Mouse (Mus musculus) forelimb bud, embryonic 11.5 days (tissue): ENCODE results near the gene Uba5.

Experiments used
- DNase-seq: peaks from one replicate; pipeline ENCODE4 v3.0.0-alpha.2; 2012; ENCODE audit warnings: low read depth, low spot score

The Uba5 gene

DNA sequence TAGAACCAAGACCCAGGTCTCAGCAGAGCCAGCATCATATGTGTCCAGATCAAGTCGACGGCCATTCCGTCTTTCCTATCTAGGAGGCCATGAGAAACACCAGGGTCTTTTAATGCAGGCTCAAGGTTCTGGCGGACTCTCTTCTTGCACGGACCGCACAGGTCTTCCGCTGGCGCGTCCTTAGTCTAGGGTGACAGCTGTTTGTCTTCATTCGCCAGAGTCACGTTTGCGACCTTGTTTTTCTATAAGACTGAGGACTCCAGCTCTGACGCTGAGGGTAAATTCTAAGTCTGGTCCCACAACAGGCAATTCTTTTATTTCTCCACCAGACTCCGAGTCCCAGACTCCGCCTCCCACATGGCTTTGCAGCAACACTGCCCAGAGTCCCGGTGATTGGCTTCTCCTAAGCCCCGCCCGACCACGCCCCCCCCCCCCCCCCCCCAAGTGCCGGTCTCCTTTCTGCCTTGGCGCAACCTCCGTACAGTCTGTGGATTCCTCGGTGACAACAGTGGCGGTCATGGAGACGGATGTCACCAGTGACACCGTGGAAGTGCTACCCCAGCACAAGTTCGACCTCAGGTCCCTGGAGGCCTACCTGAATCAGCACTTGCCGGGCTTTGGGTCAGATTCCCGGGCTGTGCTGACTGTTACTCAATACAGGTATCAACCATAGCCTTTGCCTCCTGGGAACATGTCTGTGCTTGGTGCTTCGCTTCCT is 469 bp upstream of the Uba5 start, which contains the start of gene Acad11:
Acad11 (plus strand) TSS at position 134 of the 718 bp plus-strand sequence.
- peak; percentile 91 for DNase-seq

DNA sequence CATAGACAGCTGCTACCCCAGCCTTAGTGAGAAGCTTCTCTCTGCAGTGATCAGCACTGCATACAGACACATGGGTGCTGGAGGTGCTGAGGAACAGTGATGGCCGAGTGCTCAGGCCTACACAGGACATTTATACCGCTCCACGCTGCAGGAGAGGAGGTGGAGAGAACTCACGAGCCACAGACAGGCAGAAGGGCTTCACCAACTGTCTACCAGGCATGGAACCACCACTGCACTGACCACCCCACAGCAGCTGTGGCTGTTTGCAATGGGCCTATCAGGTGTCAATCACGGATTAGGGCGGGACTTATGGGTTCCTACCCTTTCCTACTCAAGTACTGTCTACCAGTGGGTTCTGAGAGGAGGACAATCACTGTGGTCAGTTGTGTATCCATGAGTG is 11.9 kb downstream of the Uba5 start:
- DNase-seq: no peak

DNA sequence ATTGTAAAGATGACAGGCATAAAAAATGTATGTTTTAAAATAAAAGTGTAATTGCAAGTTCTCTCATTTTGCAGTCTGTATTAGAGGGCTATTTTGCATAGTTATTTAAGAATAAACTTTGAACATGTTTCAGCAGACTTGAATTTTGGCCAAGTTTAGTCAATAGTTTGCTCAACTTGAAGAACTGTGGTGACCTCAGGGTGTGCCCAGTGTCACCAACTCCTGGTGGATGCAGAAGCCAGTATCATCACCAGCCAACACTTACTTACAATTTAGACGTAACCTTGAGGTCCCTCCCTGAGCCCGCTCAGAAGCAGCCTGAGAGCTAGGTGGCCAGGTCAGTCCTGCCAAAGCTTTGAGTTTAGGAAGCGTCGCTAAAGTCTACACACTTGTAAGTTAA is 19.3 kb downstream of the Uba5 start:
- no peak for DNase-seq

DNA sequence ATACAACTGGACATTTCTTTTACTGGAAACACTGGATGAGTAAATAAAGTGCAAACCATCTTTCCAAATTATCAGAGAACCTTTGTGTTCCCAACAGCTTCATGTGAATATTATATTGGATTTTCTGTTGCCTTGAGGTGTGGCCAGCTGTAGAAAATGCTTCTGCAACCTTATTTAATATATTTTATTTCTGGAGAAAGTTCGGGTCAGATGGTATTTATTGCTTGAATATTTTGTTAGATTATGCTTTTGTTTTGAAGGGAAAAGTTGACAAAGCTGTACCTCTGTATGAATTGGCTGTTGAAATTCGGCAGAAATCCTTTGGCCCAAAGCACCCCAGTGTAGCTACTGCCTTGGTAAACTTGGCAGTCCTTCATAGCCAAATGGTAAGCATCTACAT is 22.6 kb downstream of the Uba5 start, which contains the start of gene Gm28305:
Gm28305 (plus strand) TSS at position 301 of the 400 bp plus-strand sequence.
- DNase-seq: no peak

DNA sequence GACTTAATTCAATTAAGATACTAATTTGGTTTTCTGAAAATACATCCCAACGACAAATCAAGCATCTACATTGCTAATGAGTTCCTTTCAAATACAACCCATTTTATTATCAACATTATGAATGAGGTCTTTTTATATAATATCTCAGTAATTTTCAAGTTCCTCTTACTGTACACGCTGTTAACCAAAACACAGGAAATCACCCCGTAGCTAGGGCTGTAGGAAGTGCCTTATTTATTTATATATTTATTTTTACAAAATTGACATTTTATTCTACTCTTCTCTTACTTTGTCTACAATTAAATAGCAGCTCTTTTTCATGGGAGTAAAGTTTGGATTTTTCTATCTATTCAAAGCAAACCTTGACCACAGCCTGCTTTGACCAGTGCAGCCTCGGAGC is 23.2 kb downstream of the Uba5 start:
- DNase-seq: no peak

DNA sequence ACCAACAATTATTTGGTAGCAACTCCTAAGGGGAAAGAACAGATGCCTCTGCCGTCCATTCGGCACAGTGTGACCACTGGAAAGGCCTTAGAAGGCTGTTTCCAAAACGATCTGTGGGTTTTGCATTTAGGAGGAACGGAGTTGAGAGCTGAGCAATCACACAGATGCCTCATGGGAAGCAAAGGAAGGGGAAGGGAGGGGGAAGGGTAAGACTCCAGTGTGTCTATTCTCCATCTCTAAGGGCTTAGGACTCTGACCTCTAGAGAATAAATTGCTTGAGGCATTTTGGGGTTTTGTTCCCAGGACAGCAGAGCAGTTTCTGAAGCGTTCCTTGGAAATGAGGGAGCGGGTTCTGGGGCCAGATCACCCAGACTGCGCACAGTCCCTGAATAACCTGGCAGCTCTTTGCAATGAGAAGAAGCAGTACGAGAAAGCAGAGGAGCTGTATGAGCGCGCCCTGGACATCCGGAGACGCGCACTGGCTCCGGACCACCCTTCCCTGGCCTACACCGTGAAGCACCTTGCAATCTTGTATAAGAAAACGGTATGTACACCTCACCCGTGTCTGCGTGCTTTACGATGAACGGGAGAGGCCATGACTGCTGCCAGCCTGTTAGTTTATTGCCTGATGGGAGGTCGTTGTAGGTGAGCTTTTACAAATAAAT is 23.8 kb downstream of the Uba5 start:
- DNase-seq: no peak

DNA sequence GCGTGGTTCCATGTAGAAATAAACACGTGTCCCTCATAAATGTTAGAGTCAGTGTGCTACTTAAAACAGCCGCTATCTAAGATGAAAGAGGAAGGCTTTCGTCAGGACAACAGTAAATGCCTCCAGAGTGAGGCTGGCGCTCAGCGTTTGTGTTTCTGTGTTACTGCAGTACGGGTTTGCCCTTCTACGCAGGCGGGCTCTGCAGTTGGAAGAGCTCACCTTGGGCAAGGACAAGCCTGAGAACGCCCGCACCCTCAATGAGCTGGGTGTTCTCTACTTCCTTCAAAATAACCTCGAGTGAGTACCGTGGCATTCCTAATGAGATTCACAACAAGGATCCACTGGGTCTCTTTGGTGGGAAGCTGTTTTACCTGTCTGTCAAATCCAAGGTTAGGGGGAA is 24.7 kb downstream of the Uba5 start:
- no peak for DNase-seq

DNA sequence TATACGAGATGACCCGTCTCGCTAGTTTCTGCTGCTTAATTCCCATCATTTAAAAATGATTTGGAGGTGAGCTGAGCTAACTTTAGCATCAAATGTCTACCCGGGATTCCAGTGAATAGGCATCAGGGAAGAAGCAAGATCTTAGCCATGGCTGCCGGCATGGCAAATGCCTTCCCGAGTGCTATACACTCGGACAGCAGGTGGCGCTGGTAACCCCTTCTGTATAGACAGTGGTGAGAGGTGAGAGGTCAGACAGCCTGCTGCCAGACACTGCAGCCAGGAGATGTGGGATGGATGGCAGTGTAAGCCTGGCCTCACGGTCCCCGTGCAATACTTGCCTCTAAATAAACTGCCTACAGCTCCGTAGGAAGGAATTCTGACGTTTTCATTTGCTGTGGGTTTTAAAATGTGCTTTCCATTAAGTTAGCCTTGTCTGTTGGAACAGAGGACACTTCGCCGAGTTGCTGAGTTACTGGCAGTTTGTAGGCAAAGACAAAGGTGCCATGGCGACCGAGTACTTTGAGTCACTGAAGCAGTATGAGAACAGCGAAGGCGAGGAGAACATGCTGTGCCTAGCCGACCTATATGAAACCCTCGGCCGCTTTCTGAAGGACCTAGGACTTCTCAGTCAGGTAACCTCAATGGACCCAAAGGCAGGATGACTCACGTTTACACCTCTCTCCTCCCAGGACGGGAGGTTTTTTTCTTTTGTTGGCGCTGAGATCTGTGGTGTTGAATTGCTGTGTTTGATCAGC is 27.5 kb downstream of the Uba5 start:
- peak; percentile 75 for DNase-seq

DNA sequence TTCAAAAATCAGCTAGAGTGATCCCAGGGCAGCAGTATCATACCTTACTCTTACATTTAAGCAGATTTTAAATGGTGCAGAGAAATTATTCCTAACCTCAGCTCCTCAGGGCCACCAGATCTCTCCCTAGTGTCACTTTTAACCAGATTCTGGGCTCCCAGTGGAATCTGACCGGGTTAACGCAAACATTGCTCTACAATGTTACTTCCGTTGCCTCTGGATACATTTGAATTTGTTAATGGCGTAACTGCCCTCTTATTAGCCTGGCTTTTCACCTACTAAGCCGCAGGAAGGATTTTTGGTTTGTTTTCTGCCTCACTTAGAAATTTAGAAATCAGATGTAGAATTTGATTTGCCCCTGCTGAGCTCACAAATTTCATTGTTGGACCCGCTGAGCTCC is 28.2 kb downstream of the Uba5 start:
- DNase-seq: no peak

DNA sequence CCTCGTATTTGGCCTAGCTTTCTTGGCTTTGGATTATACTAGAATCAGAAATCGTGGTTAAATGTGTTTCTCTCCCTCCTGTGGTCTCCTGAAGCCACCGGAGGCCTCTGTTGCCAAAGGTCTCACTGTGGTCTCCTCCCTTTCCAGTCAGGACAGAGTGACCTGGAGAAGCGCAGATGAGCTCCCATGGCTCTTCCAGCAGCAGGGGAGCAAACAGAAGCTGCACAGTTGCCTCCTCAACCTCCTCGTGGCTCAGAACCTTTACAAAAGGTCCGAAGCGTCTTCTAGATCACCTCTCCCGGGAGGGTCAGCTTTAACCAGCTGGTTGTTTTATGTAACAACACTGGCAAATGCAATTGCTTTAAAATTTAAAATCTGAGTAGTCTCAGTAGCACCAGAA is 28.7 kb downstream of the Uba5 start:
- DNase-seq: no peak

DNA sequence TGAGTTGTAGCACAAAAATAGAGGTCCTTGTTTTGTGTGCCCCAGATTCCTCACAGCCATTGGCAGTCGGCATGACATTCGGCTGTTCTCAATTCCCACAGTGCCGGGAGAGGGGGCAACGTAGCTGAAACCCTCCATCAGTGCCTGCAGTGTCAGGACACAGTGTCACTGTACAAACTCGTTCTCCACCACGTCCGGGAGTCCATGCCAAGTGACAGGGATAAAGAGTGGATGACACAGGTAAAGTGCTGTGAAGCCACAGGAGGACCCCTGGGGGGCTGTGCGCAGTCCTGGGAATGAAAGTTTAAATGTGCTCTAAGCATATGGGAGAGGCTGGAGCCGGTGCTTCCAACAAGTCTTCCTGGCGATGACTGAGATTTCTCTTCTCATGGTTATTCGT is 33.1 kb downstream of the Uba5 start:
- no peak for DNase-seq

DNA sequence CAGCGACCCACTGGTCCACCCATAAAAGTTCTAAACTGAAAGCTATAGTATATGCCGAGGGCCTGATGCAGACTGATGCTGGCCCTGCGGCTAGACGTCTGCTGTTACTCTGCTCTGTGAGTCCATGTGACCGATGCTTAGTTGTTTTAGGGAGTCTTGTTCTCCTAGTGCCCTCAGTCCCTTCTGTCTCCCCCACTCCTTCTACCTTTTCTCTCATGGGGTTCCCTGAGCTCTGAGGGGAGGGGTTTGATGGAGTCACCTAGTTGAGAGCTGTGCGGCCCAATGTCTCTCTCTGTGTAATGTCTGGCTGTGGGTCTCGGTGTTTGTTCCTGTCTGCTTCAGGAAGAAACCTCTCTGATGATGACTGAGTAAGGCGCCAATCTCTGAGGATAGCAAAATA is 35.7 kb downstream of the Uba5 start:
- DNase-seq: no peak

DNA sequence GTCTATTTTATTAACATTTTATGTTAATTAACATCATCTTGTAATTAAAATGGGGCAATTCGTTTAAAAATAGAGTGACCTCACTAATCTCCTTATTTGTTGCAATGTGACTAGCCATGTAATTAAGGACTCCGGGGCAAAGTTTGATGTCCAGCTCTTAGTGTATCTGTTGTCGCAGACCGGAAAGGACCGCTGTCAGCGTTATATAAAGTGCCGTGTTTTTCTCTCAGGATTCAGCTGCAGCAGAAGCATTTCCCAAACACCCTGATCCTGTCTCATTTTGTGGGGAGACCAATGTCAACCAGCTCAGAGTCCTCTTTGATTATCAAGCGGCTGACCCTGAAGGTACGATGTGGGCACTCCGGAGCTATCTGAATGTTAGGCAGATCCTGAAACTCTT is 41.9 kb downstream of the Uba5 start:
- DNase-seq: no peak

DNA sequence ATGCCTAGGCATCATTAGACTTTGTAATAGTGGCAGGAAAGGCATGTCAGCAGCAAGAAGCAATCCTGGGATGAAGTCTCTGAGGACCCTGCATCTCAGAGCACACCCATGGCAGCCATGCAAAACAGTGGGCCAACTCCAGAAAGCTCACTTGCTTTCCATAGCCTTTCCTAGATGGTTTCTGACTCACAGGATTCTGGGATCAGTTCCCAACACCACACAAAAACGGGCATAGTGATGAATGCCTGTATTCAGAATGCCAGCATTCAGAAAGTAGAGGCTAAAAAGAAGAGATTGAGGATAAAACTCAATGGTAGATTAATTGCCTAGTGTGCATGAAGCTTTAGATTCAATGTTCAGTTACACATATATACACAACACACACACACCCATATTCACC is 48.4 kb downstream of the Uba5 start:
- no peak for DNase-seq

DNA sequence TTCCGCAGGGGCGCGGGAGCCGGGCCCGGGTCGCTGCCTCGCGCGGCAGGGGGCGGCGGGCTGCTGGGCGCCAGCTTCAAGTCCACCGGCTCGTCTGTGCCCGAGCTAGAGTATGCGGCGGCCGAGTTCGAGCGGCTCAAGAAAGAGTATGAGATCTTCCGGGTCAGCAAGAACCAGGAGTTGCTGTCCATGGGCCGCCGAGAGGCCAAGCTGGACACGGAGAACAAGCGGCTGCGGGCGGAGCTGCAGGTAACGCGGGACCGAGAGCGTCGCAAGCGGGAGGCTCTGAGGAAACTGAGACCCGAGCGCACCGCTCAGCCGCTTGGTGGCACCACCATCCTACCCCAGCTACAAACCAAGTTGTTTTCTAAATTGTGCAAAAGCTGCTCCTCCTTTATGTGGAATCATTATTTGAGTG is 60.0 kb downstream of the Uba5 start:
- peak; percentile 82 for DNase-seq

DNA sequence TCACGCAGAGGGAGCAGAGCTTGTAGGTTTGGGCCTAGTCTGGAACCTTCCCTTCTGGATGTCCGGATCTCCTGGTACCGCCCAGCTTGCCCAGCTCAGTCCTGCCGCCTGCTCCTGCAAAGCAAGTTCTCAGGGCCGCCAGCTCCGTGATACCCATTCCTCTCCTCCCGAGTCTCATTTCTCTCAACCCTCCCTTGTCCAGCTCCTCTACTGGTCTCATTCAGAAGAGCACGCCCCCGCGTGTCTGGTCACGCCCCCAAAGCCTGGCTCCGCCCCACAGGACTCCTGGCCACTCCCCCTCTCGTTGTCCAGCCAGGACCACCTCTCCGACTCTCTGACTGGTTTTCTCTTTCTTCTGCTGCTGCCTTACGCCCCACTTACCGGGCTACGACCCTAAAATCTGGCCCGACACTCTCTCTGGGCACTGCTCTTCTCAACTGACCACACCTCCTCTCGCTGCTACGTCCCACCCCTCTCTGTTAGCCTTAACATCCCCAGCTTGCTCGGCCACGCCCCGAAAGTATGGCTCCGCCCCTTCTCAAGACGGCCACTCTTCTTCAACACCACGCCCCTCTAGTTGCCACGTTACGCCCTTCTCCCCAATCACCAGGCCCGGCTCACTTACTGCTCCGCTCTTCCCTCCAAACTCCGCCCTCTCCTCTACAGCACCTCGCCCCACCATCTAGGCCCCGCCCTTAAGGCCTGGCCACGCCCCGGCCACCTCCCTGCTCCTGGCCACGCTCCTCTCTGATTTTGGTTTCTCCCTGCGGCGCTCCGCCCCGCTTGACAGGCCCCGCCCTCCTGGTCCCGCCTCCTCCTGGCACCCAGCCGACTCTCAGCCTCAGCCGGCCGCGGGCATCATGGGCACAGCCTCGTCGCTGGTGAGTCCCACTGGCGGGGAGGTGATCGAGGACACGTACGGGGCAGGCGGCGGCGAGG is 60.7 kb downstream of the Uba5 start, which contains the start of gene Nphp3:
Nphp3 (plus strand) TSS at position 624 of the 939 bp plus-strand sequence.
- DNase-seq: peak; percentile 99

DNA sequence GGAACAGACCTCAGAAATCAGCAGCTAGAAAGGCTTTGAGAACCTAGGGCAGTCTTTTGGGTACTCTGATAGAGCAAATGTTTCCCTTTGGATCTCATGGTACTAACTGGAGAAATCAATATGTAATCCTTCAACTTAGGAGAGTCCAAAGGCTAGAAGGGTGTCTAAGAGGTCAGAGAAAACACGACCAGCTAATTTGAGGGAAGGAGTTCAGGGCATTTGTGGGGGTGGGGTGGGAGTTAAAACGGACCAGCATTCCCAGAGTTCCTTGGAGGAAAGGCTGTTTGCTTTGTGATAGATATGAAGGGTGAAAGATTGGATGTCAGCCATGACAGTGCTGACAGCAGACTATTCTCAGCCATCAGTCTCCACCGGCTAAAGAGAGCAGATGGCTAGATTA is 62.3 kb downstream of the Uba5 start:
- DNase-seq: no peak
